Mouse (Mus musculus): ENCODE data around the gene Atg3.

Gene Atg3

DNA sequence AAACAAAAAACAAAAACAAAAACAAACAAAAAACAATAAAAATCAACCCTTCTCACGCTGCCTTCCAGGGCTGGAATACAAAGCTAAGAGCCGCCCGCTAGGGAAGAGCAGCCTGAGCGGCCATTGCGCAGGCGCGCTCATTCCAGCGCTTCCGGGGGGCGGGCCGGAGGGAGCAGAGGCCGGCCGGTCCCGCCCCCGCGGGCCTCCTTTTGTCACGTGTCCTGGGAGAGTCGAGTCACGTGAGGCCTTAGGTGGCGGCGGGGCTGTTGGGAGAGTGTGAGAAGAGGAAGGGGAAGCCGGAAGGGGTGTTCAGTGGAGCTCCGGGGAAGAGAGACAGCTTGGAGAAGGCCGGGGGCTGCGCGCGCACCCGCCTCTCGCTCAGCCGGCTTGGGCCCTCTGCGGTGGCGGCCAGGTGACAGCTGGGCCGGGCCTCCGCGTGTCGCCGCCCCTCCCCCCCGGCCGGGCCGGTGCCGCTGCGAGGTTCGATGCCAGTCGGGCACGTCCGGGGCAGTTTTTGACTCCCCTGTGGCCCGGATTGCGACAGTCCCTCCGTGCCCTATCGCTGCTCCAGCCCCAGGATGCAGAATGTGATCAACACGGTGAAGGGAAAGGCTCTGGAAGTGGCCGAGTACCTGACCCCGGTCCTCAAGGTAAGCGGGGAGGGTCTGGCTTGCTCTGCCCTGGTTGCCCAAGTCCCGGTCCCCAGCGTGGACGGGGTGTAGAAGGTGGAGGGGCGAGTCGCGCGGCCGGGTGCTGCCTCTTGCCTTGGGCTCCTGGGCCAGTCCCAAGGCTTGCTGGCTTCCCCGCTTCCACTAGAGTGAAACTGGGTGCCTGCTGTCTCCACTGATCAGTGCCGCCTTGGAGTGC is at the start of gene Atg3, which contains the start of gene Slc35a5:
Gene Atg3 (plus strand): TSS at position 264 of the 867 bp plus-strand sequence.
Gene Slc35a5 (minus strand): TSS at position 185 of the 867 bp plus-strand sequence.
- peaks cover 2% of the 10 kb centered on the region; the same call in 1 of the 2 replicates for H3K36me3 ChIP-seq (ENCODE audit: control insufficient read depth, insufficient read depth, low read length, poor library complexity, severe bottlenecking)
- H3K27me3 ChIP-seq (ENCODE audit: control insufficient read depth, insufficient read depth, low read length, poor library complexity, severe bottlenecking) = no peaks in the 10 kb centered on the region
- peak; percentile 97 for DNase-seq (ENCODE audit: low read depth, low spot score)

DNA sequence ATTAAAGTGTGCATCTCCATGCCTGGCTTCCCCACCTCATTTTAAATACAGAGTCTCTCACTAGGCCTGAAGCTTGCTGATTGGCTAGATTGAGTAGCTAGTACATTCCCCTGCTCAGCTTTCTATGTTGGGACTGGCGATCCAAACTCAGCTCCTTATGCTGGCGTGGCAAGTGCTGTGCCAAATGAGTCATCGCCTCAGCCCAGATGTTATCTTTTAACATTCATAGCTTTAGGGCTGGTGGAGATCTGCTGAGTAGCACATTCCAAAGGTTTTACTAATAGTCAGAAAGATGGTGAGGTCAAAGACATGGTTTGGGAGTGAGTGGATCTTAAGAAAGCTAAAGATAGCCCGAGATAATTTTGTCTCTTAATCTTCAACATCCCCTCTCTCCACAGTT is 48.1 kb upstream of the Atg3 start:
- Histone ChIP-seq H3K36me3 (ENCODE audit: control insufficient read depth, insufficient read depth, low read length, poor library complexity, severe bottlenecking) (no peaks in the 10 kb centered on the region), H3K27me3 (ENCODE audit: control insufficient read depth, insufficient read depth, low read length, poor library complexity, severe bottlenecking) (no peaks in the 10 kb centered on the region)
- DNase-seq (ENCODE audit: low read depth, low spot score) = no peak

DNA sequence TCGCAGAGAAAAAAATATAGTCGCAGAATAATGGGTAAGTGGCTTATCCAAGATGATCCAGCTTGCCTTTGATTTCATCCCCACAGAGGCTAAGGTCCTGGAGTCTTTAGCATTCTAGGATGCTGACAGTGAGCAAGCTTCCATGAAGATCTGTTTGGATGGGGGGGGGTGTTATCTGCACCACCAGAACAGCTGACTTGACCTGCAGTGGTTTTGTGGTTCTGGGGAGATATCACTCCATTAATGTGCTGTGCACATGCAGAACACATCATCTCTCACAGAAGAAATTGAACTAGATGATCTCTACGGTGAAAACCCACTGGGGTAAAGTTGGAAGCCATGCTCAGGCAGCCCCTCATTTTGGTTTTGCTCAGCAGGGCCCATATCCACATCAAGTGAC is 41.4 kb upstream of the Atg3 start:
- no peak for DNase-seq (ENCODE audit: low read depth, low spot score)
- H3K27me3 ChIP-seq (ENCODE audit: control insufficient read depth, insufficient read depth, low read length, poor library complexity, severe bottlenecking) = no peaks in the 10 kb centered on the region
- no peaks in the 10 kb centered on the region for H3K36me3 ChIP-seq (ENCODE audit: control insufficient read depth, insufficient read depth, low read length, poor library complexity, severe bottlenecking)

DNA sequence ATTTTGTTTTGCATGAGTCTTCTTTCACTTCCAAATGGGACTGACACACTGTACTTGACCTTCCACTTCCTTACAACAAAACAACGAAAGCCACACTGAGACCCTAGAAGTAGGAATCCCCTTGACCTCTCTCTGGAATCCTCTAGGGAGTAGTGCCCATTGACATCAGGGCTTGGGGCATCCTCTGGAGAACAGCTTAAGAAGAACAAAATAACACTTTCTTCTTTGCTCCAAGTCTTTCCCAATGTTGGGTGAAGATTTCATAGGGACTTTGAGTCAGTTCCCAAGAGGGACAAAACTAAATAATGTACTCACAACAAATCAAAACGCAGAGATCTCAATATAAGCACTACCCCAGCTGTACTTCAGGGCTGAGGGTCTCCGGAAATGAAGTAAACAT is 39.8 kb upstream of the Atg3 start:
- no peak for DNase-seq (ENCODE audit: low read depth, low spot score)
- Histone ChIP-seq H3K27me3 (ENCODE audit: control insufficient read depth, insufficient read depth, low read length, poor library complexity, severe bottlenecking) (no peaks in the 10 kb centered on the region), H3K36me3 (ENCODE audit: control insufficient read depth, insufficient read depth, low read length, poor library complexity, severe bottlenecking) (no peaks in the 10 kb centered on the region)

DNA sequence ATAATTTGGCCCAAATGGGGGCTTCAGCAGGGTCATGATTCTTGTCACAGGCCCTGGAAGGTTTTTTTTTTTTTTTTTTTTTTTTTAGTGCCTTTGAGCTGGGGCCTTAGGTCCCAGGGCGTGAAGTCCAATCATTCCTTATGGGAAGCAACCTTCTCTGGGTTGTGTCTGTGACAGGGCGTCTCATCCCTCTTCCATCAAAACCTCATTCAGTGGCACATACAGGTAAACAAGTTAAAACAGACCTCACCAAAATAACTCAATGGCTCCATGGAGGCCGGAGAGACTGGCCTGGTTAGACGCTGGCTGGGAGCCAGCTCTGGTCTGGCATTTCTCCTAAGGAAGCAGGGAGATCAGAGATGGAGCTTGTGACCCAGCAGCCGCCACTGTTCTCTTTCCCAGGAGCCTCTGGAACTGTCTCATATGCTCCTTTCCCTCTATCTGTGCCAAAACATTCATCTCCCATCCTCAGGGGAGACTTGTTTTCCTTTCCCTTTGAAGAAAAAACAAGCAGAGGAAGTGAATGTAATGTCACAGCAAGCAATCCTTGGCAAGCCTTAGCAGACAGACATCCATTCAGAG is 37.6 kb upstream of the Atg3 start:
- H3K27me3 ChIP-seq (ENCODE audit: control insufficient read depth, insufficient read depth, low read length, poor library complexity, severe bottlenecking) = no peaks in the 10 kb centered on the region
- H3K36me3 ChIP-seq (ENCODE audit: control insufficient read depth, insufficient read depth, low read length, poor library complexity, severe bottlenecking) = no peaks in the 10 kb centered on the region
- DNase-seq (ENCODE audit: low read depth, low spot score) = no peak

DNA sequence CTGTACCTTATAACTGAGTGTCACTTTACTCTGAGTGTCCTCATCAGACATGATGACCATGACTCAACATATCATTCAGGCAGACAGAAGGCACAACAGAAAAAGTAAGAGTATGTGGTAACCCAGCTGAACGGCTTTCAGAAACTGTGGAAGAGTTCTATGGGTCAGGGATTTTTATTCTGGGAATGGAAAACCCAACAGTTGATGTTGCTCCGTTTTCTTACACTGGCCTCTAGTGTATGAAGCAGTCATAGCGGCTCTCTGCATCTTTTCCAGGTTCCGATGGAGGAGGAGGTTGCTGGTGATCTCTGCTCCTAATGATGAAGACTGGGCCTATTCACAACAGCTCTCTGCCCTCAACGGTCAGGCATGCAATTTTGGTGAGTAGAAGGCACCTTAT is 36.0 kb upstream of the Atg3 start:
- H3K36me3 ChIP-seq (ENCODE audit: control insufficient read depth, insufficient read depth, low read length, poor library complexity, severe bottlenecking) = no peaks in the 10 kb centered on the region
- no peak for DNase-seq (ENCODE audit: low read depth, low spot score)
- H3K27me3 ChIP-seq (ENCODE audit: control insufficient read depth, insufficient read depth, low read length, poor library complexity, severe bottlenecking) = no peaks in the 10 kb centered on the region

DNA sequence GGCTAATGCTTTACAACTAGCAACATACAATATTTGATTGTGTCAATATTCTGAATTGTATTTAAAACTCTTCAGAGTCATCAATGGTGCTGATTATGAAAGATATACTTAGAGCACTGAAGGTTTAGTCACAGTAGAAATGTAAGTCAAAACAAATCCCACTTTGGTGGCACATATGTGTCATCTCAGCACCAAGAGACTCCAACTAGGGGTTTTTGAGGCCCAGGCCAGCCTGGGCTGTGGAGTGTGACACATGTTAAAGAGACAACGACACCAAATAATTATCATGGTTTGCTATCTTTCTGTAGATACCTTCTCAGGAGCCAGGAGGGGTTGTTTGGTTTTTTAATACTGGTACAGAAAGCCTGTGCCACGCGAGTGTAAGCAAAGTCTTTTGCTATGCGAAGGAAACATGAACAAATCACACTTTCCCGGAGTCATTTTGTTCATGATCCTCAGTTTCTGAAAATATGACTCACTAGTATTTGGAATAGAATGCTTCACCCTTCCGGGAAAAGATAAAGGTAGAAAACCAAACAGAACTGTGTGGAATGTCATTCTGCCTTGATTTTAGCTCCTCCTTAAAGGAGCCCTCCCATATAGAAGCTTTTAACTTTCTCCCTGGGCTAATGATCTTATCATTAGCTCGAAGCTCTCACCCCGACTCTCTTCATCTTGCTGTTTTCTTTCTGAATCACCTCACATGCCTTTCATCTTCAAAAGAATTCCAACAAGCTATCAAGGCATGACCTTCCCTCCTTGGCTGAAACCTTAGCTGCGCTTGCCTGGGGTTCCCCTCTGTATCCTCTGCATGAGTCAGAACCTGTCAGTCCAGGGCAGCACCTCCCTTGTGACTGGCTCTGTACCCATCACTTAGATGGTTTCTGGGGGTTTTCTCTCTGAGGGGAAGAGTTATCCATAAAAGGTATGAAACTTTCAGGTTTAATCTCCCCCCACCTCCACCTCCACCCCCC is 34.1 kb upstream of the Atg3 start:
- DNase-seq (ENCODE audit: low read depth, low spot score) = no peak
- no peaks in the 10 kb centered on the region for H3K36me3 ChIP-seq (ENCODE audit: control insufficient read depth, insufficient read depth, low read length, poor library complexity, severe bottlenecking)
- H3K27me3 ChIP-seq (ENCODE audit: control insufficient read depth, insufficient read depth, low read length, poor library complexity, severe bottlenecking) = no peaks in the 10 kb centered on the region

DNA sequence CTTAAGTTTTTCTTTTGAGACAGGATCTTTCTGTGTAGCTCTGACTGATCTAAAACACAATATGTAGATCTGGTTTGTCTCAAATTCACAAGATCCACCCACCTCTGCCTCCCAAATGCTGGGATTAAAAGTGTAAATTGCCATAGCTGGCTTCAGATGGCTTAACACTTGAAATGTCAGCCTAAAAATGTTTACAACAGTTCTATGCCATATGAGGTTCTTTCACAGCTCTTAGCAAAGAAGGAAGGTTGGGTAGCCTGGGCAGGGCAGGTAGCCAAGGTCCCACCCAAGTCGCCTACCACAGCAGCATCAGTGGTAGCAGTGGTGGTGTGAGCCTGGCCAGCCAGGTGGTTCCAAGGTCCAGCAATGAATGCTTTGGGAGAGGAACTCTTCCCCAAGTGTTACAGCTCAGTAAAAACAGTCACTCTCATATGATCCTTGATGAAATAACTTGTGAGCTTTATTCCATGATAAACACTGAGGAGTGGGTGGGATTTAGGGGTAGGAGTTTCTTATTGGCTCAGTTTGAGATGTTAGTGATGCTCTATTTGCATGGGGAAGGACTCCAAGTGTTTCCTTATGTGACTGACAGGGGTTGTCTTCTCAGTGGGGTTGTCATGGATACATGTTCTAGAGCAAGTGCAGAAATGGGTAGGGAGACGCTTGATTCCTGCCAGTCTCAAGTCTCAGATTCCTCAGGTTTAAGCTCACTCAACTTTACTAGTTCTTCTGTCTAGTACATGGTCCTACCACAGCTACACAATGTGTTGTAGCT is 30.5 kb upstream of the Atg3 start:
- no peaks in the 10 kb centered on the region for H3K27me3 ChIP-seq (ENCODE audit: control insufficient read depth, insufficient read depth, low read length, poor library complexity, severe bottlenecking)
- H3K36me3 ChIP-seq (ENCODE audit: control insufficient read depth, insufficient read depth, low read length, poor library complexity, severe bottlenecking) = no peaks in the 10 kb centered on the region
- DNase-seq (ENCODE audit: low read depth, low spot score) = no peak

DNA sequence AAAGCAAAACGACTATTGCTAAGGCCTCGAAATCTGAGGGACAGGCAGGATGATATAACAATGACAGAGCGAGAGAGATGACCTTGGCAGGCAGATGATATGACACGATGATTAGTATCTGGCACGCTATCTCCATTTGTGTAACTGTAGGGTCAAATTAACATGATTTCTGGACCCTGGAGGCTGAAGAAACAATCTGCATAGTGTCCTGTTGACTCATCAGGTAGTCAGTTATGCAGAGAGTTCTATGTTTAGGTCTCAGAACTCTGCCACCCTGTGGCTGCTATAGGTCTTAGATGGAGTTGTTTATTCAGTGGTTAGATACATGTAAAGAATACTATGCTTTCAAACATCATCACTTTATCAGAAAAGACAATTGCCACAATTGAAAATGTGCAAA is 16.9 kb upstream of the Atg3 start:
- peak; percentile 14 for DNase-seq (ENCODE audit: low read depth, low spot score)
- Histone ChIP-seq H3K36me3 (ENCODE audit: control insufficient read depth, insufficient read depth, low read length, poor library complexity, severe bottlenecking) (peaks cover 9% of the 10 kb centered on the region; the same call in 1 of the 2 replicates), H3K27me3 (ENCODE audit: control insufficient read depth, insufficient read depth, low read length, poor library complexity, severe bottlenecking) (no peaks in the 10 kb centered on the region)

DNA sequence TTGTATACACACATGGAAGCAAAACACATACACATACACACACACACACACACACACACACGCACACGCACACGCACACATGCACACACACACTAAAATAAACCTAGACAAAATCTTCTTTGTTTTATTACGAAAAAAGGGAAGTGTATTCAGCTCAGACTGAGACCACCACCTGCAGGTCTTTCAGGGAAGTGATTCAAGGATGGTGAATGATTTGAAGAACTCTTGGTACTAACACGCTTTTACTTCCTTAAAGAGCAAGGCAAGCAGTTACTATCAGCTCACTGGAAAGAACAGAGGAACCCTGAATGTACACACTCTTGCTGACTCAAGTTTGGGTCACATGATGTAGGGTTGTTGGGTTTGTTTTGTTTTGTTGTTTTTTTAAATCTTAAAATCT is 16.0 kb upstream of the Atg3 start:
- H3K27me3 ChIP-seq (ENCODE audit: control insufficient read depth, insufficient read depth, low read length, poor library complexity, severe bottlenecking) = no peaks in the 10 kb centered on the region
- peaks cover 9% of the 10 kb centered on the region; the same call in 1 of the 2 replicates for H3K36me3 ChIP-seq (ENCODE audit: control insufficient read depth, insufficient read depth, low read length, poor library complexity, severe bottlenecking)
- peak; percentile 66 for DNase-seq (ENCODE audit: low read depth, low spot score)

DNA sequence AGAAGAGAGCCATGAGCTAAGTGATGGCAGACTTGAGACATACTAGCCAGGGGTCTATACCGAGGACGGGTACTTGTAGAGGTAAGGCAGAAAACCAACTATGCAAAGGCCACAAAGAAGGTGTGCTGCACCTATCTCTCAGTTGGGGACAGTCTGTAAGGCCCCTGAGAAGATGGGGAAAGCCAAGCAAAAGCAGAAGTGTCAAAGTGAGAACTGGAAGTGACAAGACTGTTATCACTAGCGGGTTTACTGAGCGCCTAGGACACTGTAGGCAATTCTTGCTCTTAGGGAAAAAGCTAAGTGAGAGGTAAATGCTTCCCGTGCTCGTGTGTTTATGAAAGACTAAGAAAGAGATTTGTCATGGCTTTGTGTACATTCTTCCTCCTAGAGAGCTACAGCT is 13.5 kb upstream of the Atg3 start:
- no peaks in the 10 kb centered on the region for H3K27me3 ChIP-seq (ENCODE audit: control insufficient read depth, insufficient read depth, low read length, poor library complexity, severe bottlenecking)
- no peak for DNase-seq (ENCODE audit: low read depth, low spot score)

DNA sequence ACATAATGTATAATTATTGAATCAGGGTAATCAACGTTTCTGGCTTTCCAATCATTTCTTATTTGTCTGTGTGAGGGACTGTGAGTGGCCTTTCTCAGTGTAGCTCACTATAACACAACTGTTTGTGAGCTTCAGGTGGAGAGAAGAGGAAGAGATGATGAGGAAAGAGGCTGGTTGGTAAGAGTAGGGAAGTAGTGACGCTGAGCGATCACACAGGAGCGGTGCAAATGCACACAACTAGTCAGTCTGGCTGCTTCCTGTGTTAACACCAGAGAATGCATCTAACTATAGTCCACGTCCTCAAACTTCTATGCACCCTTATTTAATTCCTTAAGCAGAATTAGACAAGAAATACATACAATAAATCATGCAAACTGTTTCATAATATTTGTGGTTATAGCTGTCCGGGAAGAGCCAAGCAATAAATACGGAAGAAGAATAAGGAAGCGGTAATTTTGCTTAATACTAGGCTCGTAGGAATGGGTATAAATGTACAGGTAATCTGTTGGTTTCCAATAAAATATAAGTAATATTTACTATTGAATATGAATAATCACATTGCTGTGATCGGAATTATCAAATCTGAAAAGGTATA is 10.0 kb upstream of the Atg3 start:
- peaks cover 17% of the 10 kb centered on the region; the same call in 1 of the 2 replicates for H3K36me3 ChIP-seq (ENCODE audit: control insufficient read depth, insufficient read depth, low read length, poor library complexity, severe bottlenecking)
- no peaks in the 10 kb centered on the region for H3K27me3 ChIP-seq (ENCODE audit: control insufficient read depth, insufficient read depth, low read length, poor library complexity, severe bottlenecking)
- DNase-seq (ENCODE audit: low read depth, low spot score) = no peak

More for the DNA sequence above, 13.5 kb upstream of the Atg3 start:
- H3K36me3 ChIP-seq (ENCODE audit: control insufficient read depth, insufficient read depth, low read length, poor library complexity, severe bottlenecking) = peaks cover 16% of the 10 kb centered on the region; the same call in 1 of the 2 replicates

DNA sequence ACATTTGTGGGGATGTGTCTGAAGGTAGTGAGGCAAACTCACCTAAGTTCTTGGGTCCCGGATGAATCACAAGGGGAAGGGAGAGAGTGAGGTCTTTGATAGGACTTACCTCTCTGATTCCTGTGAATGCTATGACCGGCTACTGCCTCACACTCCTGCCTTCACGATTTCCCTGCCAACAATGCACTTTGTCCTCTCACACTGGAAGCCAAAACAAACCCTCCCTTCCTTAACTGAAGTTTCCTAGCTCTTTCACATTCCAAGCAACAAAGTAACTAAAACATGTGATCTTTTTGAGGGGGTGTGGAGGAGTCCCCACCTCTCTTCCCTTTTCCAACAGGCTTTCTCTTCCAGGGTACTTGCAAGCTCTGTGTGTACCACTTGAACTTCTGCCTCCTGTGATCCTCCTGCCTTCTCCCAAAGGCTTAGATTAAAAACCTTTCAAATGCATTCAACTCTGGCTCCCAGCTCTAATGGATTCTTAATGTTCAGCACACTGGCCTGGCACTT is 3.8 kb upstream of the Atg3 start:
- no peaks in the 10 kb centered on the region for H3K27me3 ChIP-seq (ENCODE audit: control insufficient read depth, insufficient read depth, low read length, poor library complexity, severe bottlenecking)
- DNase-seq (ENCODE audit: low read depth, low spot score) = no peak
- peaks cover 4% of the 10 kb centered on the region; the same call in 1 of the 2 replicates for H3K36me3 ChIP-seq (ENCODE audit: control insufficient read depth, insufficient read depth, low read length, poor library complexity, severe bottlenecking)

All from splenic B cell, adult 2 months (primary cell).